Mouse (Mus musculus) pancreas, adult 10 weeks (tissue): Measurements from ENCODE around the gene Slc9a8. TPM values are rescaled to one million over a fixed set of nuclear protein-coding genes. Genes with fewer than 3 reads are reported as not detected.

ENCODE experiments used
- polyA plus RNA-seq: library from polyadenylated mRNA; stranded (reverse); fragments of 350-450 nt; fragmentation: Illumina TruSeq; extraction: RNeasy Lipid Tissue Mini Kit (QIAGEN cat#74804); gene quantifications from one replicate; pipeline ENCODE4 v1.2.3, GENCODE M21; 2015; ENCODE audit warnings: low read depth, low replicate concordance; ENCODE audit not compliant: insufficient read depth

Gene Slc9a8
- 7.0 TPM for polyA plus RNA-seq

DNA sequence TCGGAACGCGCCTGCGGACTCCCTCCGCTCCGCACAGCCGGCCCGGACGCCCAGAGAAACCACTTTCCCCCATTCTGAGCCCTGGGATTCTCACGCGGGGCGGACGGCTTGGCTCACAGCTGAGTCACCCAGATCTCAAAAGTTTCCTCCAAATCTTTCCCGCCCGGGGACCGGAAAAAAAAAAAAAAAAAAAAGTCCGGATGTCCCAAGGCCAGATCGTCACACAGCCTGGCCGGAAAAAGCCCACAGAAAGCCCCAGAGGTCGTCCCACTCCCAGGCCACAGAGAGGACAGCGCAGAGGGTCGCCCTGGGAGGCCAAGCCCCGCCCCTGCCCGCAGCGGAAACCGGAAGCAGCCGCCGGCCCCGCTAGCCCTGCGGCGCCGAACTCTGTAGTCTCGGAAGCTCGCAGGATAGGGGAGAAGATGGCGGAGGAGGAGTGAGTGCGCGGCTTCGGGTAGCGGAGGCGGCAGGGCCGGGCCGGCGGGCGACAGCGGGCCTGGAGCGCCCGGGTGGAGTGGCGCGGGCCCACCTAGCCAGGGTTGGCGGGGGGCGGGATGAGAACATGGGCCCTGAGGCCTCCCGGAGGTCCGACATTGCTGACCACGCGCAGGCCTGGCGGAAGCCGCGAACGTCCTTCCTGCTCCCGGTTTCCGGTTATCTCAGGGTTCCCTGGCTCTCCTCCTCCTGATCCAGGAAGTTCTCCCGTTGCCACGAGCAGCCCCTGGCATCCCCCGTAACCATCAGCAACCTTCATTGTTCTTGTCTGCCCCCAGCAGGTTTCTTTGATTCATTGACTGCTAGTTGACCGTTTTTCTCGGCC is at the start of gene Slc9a8:
Gene Slc9a8 (plus strand): TSS at position 383 of the 820 bp plus-strand sequence.

DNA sequence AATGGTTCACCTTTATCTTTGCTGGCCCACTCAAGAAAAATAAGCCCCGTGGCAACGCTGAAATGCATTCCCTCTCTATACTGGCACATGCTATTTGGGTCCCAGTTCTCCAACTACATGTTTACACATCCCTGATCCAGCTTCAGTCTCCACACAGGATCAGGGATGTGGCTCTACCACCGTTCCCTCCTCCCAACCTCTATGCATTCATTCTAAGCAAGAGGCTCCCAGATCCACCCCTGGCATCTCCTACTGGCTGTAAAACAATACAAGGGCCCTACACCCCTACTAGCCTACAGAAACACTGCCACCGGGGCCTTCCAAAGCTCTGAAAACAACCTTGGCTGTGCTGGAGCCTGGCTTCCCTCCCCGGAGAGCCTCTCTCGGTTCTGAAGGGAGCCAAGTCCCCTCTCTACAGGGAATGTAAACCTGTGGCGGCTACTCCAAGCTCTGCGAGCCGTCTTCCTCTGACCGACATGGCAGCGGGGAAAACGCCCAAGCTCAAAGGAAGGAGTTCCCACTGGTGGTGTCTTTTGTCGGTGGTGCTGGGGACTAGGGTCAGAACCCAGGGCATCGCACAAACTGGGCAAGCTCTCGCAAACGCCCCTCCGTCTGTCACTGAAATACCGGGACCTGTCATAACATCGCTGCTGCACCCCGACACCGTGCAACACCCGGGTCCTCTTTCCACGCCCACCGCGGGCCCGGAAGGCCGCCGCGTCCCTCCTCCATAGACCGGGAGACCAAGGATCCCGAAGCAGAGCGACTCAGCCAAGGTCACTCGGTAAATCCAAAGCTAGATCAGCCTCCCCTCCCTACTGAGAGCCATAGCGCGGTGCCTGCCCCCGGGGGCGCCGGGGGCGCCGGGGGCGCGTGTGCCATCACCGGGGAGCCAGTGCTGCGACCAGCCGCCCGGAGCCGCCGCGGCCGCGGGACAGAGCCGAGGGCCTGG is 70.5 kb downstream of the Slc9a8 start, which contains the start of gene Rnf114:
Gene Rnf114 (plus strand): TSS at position 889 of the 952 bp plus-strand sequence.

DNA sequence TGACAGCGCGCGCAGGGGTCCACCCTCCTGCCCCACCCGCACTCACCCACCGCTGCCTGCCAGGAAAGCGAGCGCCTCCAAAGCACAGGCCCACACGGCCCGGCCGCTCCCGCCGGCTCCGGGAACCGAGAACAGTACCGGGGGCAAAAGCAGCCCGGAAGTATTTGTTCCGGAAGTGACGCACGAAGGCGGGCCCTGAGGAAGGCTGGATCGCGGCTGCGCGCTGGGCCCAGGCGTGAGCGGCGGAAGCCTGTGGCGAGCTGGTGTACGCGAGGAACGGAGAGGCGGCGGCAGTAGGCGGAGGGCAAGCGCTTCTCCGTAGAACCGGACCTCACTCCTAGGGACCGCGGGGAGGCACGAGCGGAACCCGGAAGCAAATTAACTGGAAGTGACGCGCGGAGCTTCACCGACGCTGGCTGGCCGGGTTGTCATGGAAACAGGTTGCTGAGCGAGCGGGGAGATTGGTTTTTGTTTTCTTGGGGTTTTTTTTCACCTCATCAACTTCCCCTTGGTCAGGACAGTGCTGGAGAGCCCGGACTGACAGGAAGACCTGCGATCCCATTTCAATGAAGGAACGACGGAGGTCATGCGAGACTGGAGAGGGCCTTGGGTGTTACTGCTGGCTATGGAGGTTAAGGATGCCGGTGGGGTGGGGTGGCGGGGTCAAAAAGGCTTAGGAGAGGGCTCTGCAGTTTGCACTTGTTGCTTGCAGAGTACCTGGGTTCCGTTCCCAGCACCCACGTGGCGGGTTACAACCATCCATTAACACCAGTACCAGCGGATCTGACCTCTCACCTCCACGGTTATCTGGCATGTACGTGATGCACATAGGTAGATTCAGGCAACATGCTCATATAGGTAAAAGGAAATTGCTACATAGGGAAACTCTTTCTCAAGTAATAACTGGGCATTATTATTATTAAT is 71.5 kb downstream of the Slc9a8 start, which contains the start of gene Spata2:
Gene Spata2 (minus strand): TSS at position 175 of the 924 bp plus-strand sequence.

Other genes starting within 250 kb of the Slc9a8 start
- 3.9 TPM for gene Kcnb1, start 231.6 kb upstream of the Slc9a8 start, polyA plus RNA-seq
- gene Ptgis, start 181.1 kb upstream of the Slc9a8 start, polyA plus RNA-seq, result 14.0 TPM
- 2.6 TPM for gene B4galt5, start 72.5 kb upstream of the Slc9a8 start, polyA plus RNA-seq
- 11.6 TPM for gene Rnf114, start 70.9 kb downstream of the Slc9a8 start, polyA plus RNA-seq
- 4.6 TPM for gene Spata2, start 71.2 kb downstream of the Slc9a8 start, polyA plus RNA-seq
- 3.8 TPM for gene Snai1, start 116.5 kb downstream of the Slc9a8 start, polyA plus RNA-seq
- 28.3 TPM for gene Ube2v1, start 210.4 kb downstream of the Slc9a8 start, polyA plus RNA-seq
- gene Gm20431, start 239.8 kb downstream of the Slc9a8 start, polyA plus RNA-seq, result not detected